Mouse (Mus musculus): ENCODE data around the gene Cnot4.

DNA sequence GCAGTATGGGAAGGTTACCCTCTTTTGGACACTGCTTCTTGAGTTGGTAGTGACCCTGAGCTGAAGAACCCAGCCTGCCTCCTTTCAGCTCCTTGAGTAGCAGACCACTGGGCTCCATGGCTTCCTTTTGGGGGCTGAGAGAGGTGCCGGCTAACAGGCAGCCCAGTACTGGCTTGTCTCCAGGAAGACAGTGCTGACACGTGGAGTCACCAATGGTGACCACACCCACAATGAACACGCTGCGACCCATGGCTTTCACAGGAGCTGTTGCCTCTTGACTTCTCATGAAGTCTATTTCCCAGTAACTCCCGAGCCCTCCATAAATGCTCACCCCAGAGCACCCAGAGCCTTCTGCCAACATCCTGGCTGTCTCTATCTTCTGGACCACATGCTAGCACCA lies 138.8 kb downstream of the Cnot4 start:
- TF ChIP-seq CTCF (IDR thresholded peaks at IDR 0.05; ENCODE audit: low read depth) (no peak), EP300 (IDR thresholded peaks at IDR 0.05; ENCODE audit: low read depth) (no peak)
